ENCODE assay signal across 20 mouse cellular contexts in the genomic region with DNA sequence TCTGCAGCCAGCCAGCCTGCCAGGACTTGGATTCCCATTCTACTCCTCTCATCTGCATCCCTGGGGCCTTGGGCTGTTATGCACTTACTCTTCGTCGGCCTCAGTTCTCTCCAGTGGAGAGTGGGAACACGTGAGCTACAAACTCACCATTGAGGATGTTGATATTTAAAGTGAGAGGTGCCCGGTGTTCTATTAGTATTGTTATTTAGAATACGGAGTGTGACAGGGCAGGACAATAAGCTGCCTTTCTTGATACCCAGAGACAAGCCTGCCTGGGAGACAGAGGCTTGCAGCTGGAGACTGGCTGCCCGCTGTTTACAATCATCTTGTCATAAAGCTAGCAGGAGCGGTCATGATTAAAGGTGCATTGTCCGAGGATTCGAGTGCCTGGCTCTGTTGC. TPM values are rescaled to one million over a fixed set of nuclear protein-coding genes. Genes with fewer than 3 reads are reported as not detected.
DNase-seq lines count a peak whose midpoint lies in the region; ATAC-seq lines count a peak whose summit lies in the region.
"Had no signal": no experiment of that assay in that cellular context is flagged by ENCODE, and none has a peak within 500 bp of the region (broad histone marks: within the 10 kb centered on the region; RNA-seq: fewer than 3 reads in every experiment).

No protein-coding gene starts in this region.

- H3K9ac ChIP-seq in intestine, embryonic 14.5 days (ENCODE audit: low read length): no peak overlapping the region
- H3K9ac ChIP-seq in intestine, embryonic 15.5 days: no peak overlapping the region
- H3K9ac ChIP-seq in limb, embryonic 13.5 days: no peak overlapping the region
- H3K9ac ChIP-seq: embryonic facial prominence, embryonic 15.5 days; heart, embryonic 13.5 days; liver, embryonic 13.5 days; stomach, embryonic 15.5 days had no signal

- H3K4me2 ChIP-seq in intestine, embryonic 14.5 days (ENCODE audit: low read length): no peak overlapping the region
- H3K4me2 ChIP-seq in intestine, embryonic 15.5 days (replicated peaks): no peak overlapping the region
- H3K4me2 ChIP-seq in limb, embryonic 13.5 days (replicated peaks): no peak overlapping the region
- H3K4me2 ChIP-seq: embryonic facial prominence, embryonic 15.5 days; heart, embryonic 13.5 days; liver, embryonic 13.5 days; stomach, embryonic 15.5 days had no signal

- H3K4me3 ChIP-seq in intestine, embryonic 14.5 days (ENCODE audit: low read depth, low read length): no peak overlapping the region
- no peak overlapping the region for H3K4me3 ChIP-seq in intestine, embryonic 15.5 days (replicated peaks)
- H3K4me3 ChIP-seq in limb, embryonic 13.5 days: no peak overlapping the region
- H3K4me3 ChIP-seq: embryonic facial prominence, embryonic 15.5 days; heart, embryonic 13.5 days; liver, embryonic 13.5 days; stomach, embryonic 15.5 days had no signal

- ATAC-seq in intestine, embryonic 14.5 days (replicated peaks; ENCODE audit: low FRiP score, low TSS enrichment, low read depth): no peak
- no peak for ATAC-seq in intestine, embryonic 15.5 days
- ATAC-seq in limb, embryonic 13.5 days (ENCODE audit: low FRiP score, low read depth): no peak
- ATAC-seq: CD4-positive, CD25-positive, alpha-beta regulatory T cell, adult 4 months had no signal

- peaks cover 17% of the 10 kb centered on the region; the same call in 1 of the 2 replicates for H3K4me1 ChIP-seq in intestine, embryonic 14.5 days (replicated peaks; ENCODE audit: control insufficient read depth, insufficient read depth, low read length)
- H3K4me1 ChIP-seq in intestine, embryonic 15.5 days (replicated peaks): peaks cover 7% of the 10 kb centered on the region
- peaks cover 28% of the 10 kb centered on the region for H3K4me1 ChIP-seq in limb, embryonic 13.5 days
- H3K4me1 ChIP-seq: liver, embryonic 13.5 days had no signal

- H3K27ac ChIP-seq in intestine, embryonic 14.5 days (ENCODE audit: low read depth): no peak overlapping the region; the same call in 1 of the 2 replicates
- H3K27ac ChIP-seq in intestine, embryonic 15.5 days: no peak overlapping the region
- H3K27ac ChIP-seq in limb, embryonic 13.5 days: peak overlapping the region; percentile 15; the same call in 1 of the 2 replicates
- H3K27ac ChIP-seq: embryonic facial prominence, embryonic 15.5 days; liver, embryonic 13.5 days; stomach, embryonic 15.5 days had no signal

- no peaks in the 10 kb centered on the region for H3K36me3 ChIP-seq in intestine, embryonic 14.5 days (ENCODE audit: control insufficient read depth, insufficient read depth, low read length)
- H3K36me3 ChIP-seq in intestine, embryonic 15.5 days: no peaks in the 10 kb centered on the region
- no peaks in the 10 kb centered on the region for H3K36me3 ChIP-seq in limb, embryonic 13.5 days
- H3K36me3 ChIP-seq: embryonic facial prominence, embryonic 15.5 days; G1E; heart, embryonic 13.5 days; liver, embryonic 13.5 days; stomach, embryonic 15.5 days had no signal

- peak; percentile 33 for DNase-seq in embryo, embryonic 10.5 days (ENCODE audit: low spot score)
- DNase-seq in embryo, embryonic 9.5 days (ENCODE audit: extremely low spot score): no peak
- DNase-seq in intestine, embryonic 14.5 days (ENCODE audit: low spot score): peak; percentile 46
- peak; percentile 14 for DNase-seq in urinary bladder, adult 2 months (ENCODE audit: low spot score)
- DNase-seq in urinary bladder, adult 18-20 months (ENCODE audit: low spot score in 2 of 2): no peak
- DNase-seq in heart, adult 8-10 months (ENCODE audit: low spot score): no peak
- DNase-seq: adrenal gland, postnatal 36 days; cerebellum, adult 18-20 months; cerebellum, postnatal 36 days; kidney, postnatal 36 days; layer of hippocampus, adult 9-11 months; liver, embryonic 13.5 days; retina, postnatal 1 day had no signal

- peaks cover 4% of the 10 kb centered on the region; the same call in 1 of the 2 replicates for H3K27me3 ChIP-seq in intestine, embryonic 14.5 days (replicated peaks; ENCODE audit: control insufficient read depth, insufficient read depth, low read length)
- H3K27me3 ChIP-seq in intestine, embryonic 15.5 days (replicated peaks): peaks cover 7% of the 10 kb centered on the region; the same call in 1 of the 2 replicates
- H3K27me3 ChIP-seq in limb, embryonic 13.5 days: peaks cover 38% of the 10 kb centered on the region
- H3K27me3 ChIP-seq: stomach, embryonic 15.5 days had no signal

- H3K9me3 ChIP-seq in intestine, embryonic 14.5 days (ENCODE audit: control insufficient read depth, low read length): no peaks in the 10 kb centered on the region
- H3K9me3 ChIP-seq in intestine, embryonic 15.5 days: no peaks in the 10 kb centered on the region
- no peaks in the 10 kb centered on the region for H3K9me3 ChIP-seq in limb, embryonic 13.5 days
- H3K9me3 ChIP-seq: embryonic facial prominence, embryonic 15.5 days; G1E; heart, embryonic 13.5 days; liver, embryonic 13.5 days; stomach, embryonic 15.5 days had no signal

- whole genome bisulfite sequencing in intestine, embryonic 14.5 days: 36% methylated on average over 9 of the region's 9 CpGs
- WGBS in intestine, embryonic 15.5 days: 40% methylated on average over 9 of the region's 9 CpGs
- WGBS in limb, embryonic 13.5 days: 42% methylated on average over 9 of the region's 9 CpGs

RNA-seq across cellular contexts. Expression of gene Pja1, which starts 13.7 kb away (rescaled TPM):
- polyA plus RNA-seq in intestine, embryonic 14.5 days (2014; fragmentation: Nextera tagmentation; extraction: Ambion mirVana): 143 and 161 TPM in 2 replicates
- 152 and 158 TPM in 2 replicates for polyA plus RNA-seq in intestine, embryonic 15.5 days (2015; fragmentation: Nextera tagmentation; extraction: Ambion mirVana)
- 67.9 and 70.6 TPM in 2 replicates for polyA plus RNA-seq in urinary bladder, adult 2 months (2012; rRNA removed)
- polyA plus RNA-seq in limb, embryonic 13.5 days (2015; fragmentation: Nextera tagmentation; extraction: Ambion mirVana): 178 and 180 TPM in 2 replicates
- 10 to 100 TPM; 19.3 to 22.7 (median 20.8) TPM for total RNA-seq in heart, adult 8-10 months (2022)

Comparison
In these comparisons a context has a peak if more than half of its experiments do, and no peak if none do; other contexts are left out.
1. DNase-seq: peak in embryo, embryonic 10.5 days (single experiment), intestine, embryonic 14.5 days (single experiment) and urinary bladder, adult 2 months (single experiment); none in embryo, embryonic 9.5 days (single experiment), urinary bladder, adult 18-20 months (0 of 2) and heart, adult 8-10 months (single experiment).